Mouse (Mus musculus): ENCODE results near the gene Manbal.

Manbal gene

DNA sequence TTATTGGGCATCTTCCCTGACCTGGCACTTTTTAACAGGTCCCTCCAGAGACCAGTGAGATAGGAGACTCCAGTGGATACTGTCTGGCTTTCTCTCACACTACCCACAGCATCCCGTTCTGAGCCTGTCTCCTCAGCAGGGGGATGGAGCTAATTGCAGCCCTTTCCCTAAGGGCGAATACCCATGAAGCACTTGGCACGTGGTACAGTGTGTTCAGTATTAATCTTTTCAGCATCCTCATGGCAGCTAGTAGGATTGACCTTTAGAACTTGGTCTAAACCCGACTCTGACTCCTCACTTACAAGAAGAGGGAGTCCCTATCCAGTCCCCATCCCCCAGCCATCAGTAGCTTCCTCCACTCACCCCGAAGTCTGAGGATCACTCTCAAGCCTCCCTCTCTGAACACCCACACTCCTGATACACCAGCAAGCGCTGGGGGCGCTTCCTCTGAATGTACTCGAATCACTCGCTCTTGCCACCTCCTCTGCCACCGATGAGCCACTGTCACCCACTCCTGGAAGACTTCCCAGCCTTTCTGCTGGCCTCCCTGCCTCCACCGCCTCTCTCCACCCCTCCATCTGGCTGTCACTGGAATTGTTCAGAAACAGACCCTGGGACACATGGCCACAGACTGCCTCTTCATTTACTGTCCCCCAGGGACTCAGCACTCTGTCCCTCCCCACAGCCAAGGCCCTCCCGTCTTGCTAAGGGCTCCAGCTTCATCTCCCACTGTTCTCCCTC, 42.6 kb downstream of the Manbal start:
- no peak for DNase-seq (ENCODE audit: low read depth in 2 of 2, low spot score in 2 of 2)

DNA sequence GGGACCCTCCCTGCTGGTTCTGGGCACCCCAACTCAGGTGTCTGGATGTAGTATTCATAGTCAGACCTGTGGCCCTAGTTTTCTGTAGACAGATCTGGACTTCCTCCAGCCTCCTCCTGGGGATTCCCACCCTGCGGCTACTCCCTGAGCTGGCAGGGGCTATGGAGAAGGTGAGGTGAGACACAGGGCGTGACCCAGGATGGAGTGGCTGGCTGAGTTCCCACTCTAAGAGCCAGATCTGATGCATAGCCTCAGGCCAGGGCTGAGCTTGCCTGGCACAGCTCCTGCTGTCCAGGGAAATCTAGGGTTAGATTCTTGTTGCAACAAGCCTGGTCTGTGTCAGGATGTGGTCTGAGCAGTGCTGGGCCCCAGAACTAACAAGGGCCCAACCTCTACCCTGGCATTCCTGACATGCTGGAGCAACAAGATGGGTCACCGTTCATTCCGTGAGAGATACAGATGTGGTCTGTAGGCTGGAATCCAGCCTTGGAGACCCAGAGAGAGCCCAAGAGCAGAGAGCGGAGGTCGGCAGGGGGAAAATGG, 43.8 kb downstream of the Manbal start:
- DNase-seq (ENCODE audit: low read depth in 2 of 2, low spot score in 2 of 2) = no peak

DNA sequence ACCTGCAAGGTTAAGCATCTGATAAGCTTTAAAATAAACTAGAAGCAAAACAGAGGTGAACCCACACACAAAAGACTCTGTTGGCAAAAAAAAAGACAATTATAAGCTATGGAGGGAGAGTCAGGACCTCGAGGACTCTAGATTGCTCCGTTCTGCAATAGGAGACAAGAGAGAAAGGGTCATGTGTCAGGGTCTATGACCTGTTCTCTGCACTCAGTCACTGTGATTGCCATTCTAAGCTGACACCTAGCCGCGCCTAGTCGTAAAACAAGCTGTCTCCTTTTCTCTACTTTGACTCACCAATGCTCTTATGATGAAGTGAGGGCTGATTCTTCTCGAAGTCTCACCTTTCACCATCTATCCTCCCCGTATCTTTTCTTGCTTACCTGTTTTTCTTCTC, 45.1 kb downstream of the Manbal start:
- DNase-seq (ENCODE audit: low read depth in 2 of 2, low spot score in 2 of 2) = no peak

DNA sequence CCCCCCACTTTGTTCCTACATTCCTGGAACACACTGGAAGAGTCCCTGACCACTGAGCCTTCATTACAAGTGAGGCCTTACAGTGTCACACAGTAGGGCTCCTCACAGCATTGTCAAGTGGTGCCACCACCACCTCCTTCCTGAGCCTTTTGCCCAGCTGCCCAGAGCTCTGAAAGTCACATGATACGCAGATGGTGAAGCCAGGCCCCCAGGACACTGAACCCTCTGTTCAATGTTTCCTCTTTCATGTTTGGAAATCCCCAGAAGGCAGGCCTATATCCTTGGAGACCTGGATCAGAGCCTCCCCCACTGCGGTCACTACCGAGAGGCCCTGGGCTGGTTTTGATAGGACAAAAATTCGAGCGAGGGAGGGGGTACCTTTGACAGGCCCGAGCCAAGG, 49.8 kb downstream of the Manbal start:
- DNase-seq (ENCODE audit: low read depth in 2 of 2, low spot score in 2 of 2) = no peak

DNA sequence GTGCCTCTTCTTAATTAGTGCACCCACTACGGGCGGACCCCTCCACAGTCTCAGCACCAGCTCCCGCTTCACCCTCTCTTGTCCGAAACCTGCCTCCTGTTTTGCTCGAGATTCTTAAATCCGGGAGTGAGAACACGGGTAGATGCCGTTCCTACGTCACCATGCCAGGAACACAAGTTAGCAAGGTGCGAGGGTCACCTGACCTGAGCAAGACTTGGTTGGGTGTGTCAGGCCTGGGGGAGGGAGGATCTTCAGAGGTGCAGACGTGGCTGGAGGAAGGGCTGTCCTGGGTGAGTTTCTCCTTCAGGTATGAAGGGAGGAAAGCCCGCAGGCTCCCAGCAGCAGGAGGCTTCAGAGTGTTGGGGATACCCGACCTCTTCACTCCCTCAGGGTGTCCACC, 50.8 kb downstream of the Manbal start, which contains the start of gene Src:
TSS of gene Src (plus strand) at position 239 of the 400 bp plus-strand sequence.
- no peak for DNase-seq (ENCODE audit: low read depth in 2 of 2, low spot score in 2 of 2)

DNA sequence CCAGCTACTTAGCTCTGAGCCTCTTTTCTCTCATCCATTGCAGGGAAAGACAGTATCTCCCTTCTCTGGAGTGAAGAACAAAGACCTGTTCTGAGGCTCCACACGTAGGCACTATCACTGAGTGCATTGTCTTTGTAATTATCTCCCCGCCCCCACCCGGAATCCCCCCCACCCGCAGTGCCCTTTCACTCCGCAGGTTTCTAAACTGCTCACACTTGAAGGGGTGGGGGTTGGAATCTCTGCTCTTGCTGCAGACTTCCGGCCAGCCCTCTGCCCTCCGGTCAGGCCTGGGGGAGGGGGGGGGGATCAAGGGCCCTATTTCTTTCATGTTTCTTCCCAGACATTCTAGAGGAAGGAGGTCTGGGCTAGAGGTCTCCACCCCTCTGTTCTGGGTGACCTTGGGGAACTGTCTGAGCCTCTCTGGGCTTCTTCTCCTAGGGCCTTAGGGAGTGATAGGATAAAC, 51.2 kb downstream of the Manbal start:
- no peak for DNase-seq (ENCODE audit: low read depth in 2 of 2, low spot score in 2 of 2)

DNA sequence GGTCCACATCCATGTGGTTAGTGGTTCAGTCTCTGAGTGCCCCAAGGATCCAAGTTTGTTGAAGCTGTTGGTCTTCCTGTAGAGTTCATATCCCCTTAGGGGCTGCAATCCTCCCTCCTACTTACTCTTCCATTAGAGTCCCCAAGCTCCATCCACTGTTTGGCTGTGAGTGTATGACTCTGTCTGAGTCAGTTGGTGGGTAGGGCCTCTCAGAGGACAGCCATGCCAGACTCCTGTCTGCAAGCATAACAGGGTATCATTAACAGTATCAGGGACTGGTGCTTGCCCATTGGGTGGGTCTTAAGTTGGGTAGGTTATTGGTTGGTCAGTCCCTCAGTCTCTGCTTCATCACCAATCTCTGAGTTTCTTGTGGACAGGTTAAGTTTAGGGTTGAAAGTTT, 52.1 kb downstream of the Manbal start:
- no peak for DNase-seq (ENCODE audit: low read depth in 2 of 2, low spot score in 2 of 2)

DNA sequence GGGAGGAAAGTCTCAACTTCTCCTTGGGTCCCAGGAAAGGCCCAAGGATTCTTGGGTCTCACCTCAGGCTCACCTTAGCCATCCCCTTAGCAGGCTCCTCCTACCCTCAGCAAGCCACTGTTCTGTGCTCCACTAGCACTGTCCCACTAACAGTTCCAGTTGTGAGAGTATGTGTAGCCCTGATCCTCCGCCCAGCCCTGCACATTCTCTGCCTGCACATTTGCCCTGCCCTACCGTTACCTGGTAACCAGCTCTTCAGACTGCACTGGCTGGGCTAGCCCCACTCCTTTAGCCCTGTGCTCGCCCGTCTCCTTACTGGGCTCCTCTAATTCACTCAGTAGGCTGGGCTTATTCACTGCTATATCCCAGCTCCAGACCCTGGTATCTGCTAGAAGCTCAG, 53.0 kb downstream of the Manbal start:
- DNase-seq (ENCODE audit: low read depth in 2 of 2, low spot score in 2 of 2) = no peak

DNA sequence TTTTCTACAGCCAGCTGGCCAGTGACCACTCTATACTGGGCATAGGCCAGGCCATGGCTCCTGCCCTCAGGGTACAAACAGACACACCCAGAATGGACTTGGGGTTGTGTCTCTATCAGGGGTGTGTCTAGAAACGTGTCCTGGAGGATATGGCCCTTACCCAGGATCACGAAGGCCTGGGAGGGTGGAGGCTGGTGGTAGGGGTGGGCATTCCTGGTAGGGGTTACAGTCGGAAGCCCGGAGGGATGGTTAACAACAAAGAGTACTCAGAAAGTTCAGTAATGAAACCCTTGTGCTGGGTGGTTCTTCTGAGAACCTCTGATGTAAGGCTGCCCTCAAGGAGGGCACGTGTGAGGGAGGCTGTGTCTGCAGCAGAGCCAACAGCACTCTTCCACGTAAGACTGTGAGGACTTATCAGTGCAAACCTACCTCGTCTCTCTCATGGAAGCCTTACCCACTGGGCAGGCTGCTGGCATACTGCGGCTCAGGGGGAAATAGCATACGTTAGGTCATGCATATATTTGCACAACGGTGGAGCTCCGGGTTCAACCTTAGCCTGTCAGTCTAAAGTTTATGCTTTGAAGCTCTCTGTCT, 54.8 kb downstream of the Manbal start:
- no peak for DNase-seq (ENCODE audit: low read depth in 2 of 2, low spot score in 2 of 2)

DNA sequence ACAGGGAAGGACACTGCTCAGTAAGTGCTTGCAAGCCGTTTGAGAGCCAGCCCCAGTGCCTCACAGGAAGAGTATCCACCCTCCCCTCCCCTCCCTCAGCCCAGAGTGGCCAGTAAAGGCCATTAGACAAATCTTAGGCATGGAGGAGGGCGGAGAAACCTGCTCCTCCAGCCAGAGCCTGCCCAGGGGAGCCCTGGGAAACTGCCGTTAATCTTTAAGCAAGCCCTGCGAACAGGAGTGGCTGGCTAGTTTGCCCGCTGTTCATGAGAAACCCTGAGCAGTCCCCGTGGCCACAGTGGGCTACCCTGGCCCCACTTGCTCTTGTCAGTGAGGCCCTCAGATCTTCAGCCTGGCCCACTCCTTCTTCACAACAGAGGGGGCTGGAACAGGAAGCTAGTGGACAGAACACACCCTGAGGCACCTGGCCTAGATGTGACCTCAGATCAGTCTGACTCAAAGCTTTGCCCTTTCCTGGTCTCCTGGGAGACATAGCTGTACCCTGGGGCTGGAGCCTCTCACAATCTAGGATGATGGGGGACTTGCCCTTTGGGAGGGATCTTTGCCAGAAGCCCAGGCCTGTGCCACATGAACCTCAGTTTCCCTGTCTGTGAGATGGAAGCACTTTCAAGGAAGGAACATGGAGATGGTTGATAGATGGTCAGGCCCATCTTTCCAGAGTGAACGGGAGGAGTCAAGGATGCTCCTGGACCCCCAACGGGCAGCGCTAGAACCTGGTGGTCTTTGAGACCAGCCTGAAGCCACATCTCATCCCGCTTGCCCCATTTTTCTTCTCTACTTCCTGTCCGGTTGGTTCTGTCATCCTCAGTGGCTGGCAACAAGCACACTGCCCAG, 55.7 kb downstream of the Manbal start:
- no peak for DNase-seq (ENCODE audit: low read depth in 2 of 2, low spot score in 2 of 2)

DNA sequence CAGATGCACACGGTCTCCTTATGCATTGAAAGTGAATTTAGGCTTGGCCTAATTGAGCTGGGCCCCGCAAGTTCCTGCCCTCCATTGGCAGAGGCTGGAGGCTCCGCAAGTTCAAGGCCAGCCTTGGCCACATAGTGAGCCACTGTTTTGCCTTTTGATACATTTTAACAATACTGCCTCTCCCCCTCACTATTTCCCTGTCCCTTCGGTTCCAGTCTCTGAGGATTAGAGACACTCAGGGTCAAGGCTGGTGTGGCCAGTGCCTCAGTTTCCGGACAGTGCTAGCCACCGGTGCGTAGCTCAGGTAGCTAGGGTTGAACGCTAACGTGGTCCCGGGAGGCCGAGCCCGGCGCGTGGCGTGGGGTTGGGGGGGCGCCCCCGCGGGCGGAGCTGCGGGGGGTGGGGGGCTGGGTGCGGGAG, 56.3 kb downstream of the Manbal start:
- no peak for DNase-seq (ENCODE audit: low read depth in 2 of 2, low spot score in 2 of 2)

DNA sequence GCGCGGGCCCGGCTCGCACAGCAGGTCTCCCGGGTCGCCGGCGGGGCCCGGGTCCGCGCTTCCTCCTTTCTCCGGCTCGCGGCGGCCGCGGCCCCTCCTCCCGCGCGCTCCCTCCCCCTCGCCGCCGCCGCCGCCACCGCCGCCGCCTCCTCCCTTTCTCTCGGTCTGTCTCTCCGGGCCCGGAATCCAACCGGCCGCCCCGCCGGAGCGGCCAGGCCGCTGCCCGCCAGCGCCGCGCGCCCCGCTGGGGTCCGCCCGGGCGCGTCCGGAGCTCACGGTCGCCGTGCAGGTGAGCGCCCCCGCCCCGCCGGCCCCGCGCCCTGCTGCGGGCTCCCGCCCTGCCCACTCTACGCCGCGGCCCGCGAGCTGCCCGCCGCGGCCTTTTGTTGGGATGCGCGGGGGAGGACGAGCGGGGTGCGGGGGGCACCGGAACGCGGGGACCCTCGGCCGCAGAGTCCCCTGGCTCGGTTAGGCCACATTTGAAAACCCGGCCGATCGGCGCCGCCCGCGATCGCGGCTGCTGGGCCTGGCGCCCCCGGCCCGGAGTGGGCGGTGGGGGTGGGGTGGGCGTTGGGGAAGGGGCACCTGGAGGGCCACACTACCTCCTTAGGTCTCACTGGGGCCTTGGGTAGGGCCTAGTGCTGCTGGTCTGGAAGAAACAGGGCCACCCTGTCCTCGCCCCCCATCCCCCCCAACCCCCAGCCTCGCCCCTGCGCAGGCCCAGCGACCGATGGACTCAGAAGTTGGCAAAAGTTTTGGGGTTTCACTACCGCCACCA, 56.9 kb downstream of the Manbal start:
- DNase-seq (ENCODE audit: low read depth in 2 of 2, low spot score in 2 of 2) = no peak

DNA sequence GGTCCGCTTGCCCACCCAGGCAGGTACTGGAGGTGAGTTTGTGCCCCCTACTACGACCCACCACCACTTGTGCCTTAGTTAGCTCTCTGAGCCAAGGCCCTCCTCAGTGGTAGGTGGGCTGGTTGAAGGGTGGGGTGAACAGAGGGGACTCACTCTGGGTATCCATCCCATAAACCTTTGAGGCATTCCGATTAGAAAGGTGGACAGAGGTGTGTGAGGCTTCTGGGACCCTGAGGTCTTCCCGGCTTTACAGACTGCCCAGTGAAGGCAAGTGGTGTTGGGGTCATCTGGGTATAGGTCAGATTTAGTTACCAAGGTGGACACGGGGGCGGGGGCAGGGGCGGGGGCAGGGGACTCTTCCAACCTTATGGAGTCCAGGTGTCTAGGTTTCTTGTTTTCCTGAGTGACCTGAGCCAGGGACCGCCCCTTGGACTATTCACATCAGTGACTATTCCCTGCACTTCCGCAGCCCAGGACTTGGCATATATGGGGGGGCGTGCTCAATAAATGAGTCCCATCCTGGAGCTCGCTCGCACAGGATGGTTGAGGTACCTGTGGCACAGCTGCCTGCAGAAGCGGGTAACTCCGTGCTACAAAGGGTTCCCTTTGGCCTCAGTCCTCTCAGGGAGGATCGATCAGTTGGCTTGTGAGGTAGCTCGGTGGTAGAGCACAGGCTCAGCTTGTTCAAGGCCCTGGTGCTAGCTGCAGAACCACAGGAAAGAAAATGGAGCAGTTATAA, 57.7 kb downstream of the Manbal start:
- no peak for DNase-seq (ENCODE audit: low read depth in 2 of 2, low spot score in 2 of 2)

DNA sequence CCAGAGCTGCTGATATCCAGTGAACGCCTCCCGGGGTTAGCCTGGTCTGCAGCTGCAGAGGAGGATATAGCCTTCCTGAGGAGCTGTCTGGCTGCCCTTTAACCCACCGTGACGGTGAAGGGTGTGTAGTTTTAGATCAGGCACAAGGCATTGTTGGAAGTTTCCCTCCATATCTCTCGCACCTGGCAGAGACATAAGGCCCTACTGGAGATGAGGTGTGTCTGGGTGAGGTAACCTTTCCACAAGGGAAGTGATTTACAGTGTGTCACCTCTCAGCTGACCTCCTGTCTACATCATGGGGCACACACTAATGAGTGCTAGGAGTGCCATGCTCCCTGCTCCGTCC, 58.2 kb downstream of the Manbal start:
- no peak for DNase-seq (ENCODE audit: low read depth in 2 of 2, low spot score in 2 of 2)

DNA sequence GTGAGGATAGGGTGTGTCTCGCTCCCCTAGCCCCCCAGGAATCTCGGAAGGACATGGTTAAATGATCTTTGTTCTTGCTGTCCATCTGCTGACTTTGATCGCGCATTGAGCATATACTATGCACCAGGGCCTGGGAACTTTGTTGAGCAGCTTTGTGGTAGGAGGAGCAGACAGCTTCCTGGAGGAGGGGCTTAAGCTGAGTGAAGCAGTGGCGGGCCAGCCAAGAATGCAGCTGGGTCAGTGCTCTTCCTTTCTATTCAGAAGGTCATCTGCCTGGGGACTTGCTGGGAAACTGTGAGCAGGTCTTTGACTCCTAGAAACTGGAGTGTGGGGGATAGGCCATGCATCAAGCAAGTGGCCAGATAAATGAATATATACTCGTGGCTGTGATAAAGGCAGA, 58.8 kb downstream of the Manbal start:
- DNase-seq (ENCODE audit: low read depth in 2 of 2, low spot score in 2 of 2) = no peak

DNA sequence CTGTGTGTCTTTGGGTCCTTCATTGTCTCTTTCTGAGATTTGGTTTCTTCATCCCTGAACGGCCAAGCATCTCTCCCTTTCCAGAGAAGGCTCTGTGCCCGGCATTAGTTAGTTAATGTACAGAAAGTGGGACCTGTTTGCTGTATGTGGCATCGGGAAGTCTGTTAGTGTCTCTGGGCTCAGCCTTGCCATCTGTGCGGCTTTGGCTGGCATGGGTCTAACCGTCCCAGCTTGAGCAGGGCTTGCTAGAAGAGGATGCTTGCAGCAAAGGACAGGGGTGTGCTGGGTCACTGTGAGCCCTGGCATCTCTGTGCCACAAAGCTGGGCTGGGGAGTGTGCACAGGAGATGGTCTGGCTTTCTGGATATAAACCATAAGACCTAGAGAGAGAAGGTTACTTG, 59.8 kb downstream of the Manbal start:
- no peak for DNase-seq (ENCODE audit: low read depth in 2 of 2, low spot score in 2 of 2)

DNA sequence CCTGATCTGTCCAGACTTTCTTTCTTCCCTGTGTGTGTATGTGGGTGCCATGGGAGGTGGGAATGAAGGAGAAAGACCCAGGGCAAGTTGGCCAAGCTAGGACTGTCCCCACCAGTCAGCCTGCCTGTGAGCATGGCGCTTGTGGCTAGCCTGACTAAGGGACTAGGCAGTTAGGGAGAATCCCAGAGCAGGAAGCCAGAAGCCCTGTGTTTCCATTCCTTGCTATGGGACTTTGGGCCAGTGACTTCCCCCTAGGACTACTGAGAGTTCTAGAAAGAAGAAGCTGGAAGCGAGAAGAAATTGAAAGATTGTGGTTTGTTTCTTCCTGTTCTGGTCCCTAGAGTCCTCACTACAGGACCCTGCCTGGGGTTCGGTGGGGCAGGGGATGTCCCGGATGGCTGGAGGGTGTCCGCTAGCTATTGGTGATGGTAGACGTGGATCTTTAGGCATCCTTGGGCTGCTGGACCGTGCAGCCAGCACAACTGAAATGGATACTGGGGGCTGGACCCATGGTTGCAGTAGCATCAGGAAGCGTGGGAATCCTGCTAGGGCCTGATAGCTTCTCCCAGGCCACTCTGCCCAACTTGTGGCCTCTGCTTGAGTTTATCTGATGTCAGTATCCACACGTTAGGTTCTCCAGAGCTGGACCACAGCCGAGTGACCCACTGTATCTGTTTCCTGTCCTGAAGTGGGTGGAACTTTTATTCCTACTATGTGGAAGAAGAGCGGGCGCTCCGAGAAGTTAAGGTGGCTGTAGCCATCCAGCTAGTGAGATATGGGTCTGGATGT, 61.2 kb downstream of the Manbal start:
- DNase-seq (ENCODE audit: low read depth in 2 of 2, low spot score in 2 of 2) = no peak

DNA sequence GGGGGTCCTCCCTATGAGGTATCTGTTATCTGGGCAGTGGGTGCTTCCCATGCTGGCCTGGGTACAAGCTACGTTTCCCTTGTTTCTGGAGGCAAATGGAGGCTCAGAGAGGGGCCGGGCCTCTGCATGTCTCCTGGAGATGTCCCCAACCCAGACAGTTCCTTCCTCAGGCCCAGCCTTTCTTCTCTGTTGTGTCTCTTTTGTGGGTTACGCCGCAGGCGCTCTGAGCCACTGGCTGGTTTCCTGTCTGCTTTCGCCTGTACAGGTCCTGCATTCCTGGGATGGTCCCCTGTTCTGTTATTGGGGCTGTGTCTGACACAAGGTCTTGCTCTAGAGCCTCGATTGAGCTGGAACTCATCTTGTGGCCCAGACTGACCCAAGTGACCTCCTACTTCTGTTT, 62.3 kb downstream of the Manbal start:
- no peak for DNase-seq (ENCODE audit: low read depth in 2 of 2, low spot score in 2 of 2)

DNA sequence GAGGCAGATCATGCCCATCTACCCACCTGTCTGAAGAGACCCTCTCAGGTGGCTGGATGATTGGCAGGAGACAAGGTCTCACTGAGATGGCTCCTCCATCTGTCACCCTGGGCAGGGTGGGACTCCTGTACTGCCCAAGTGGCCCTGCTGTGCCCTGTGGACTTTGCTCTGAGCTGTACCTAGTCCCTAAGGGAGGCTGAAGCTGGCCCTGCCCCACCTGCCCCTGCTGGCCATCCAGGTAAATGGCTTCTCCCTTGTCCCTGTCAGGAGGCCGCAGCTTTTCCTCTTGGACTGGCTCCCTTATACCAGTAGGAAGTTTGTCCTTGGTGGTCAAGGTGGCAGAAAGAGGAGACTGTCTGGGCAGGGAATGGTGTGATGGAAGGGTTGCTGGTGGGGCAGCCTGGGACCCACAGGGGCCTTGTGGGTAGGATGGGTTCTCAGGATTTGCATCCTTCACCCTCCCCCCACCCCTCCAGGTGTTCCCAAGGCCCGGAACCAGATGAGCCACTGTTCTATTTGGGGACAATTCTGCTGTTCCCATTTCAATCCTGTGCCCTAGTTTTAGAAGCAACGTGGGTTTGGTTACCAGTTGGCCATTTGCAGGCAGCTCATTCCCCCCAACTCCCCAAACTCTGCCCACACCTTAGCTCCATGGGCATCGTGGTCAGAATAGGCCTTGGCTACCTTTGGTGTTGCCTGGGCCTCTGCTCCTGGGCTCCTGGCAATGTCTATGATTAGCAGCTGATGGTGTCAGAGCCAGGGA, 63.5 kb downstream of the Manbal start:
- DNase-seq (ENCODE audit: low read depth in 2 of 2, low spot score in 2 of 2) = no peak

Data from CD8-positive naive resting alpha-beta T cell, adult 2 months (primary cell).